Mouse (Mus musculus) lung, adult 2 months (tissue): Measurements from ENCODE around the gene Snrpc.

Experiments
- CTCF ChIP-seq: fragments of 200-500 bp; IDR thresholded peaks from 2 replicates; pipeline ENCODE4 v1.5.1; 2011; ENCODE audit warnings: mild to moderate bottlenecking, low read length, control low read depth; ENCODE audit not compliant: insufficient read depth
- POLR2A ChIP-seq: fragments of 200-500 bp; IDR thresholded peaks from 2 replicates; pipeline ENCODE4 v1.6.1; 2011; ENCODE audit warnings: low read depth, mild to moderate bottlenecking, control low read depth, low read length, borderline replicate concordance; ENCODE audit errors: extremely low read depth

- no peak for TF ChIP-seq CTCF
- no peak for TF ChIP-seq POLR2A
Measured at GRCm38 (mm10) chr17:27814606-27815005, 23.3 kb upstream of the Snrpc start.
